ENCODE assay signal across 14 mouse cellular contexts in the genomic region with DNA sequence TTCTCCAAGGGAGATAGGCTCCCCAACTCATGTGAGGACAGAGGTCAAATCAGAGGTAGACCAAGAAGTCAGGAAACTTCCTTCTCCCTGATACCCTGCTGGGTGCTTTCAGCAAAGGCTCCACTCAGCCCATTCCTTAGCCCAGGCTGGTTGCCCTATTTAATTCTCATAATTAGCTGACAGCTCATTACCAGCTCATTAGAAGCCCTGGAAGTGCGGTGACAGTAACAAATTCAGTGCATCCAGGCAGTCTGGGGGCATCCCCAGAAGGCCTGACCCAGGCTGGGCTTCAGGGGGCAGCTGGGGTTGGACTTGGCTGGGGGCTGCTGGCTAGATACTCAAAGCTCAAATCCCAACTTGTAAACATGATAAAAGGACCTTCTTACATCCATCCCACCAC.
"Had no signal": no experiment of that assay in that cellular context is flagged by ENCODE, and none has a peak within 500 bp of the region (broad histone marks: within the 10 kb centered on the region; RNA-seq: fewer than 3 reads in every experiment).

No protein-coding gene starts in this region.

- DNase-seq: lung, adult 18-20 months; lung, embryonic 14.5 days; lung, postnatal 10 days; midbrain, embryonic 14.5 days; right cerebral cortex, adult 18-20 months; right cerebral cortex, postnatal 25 days; right cerebral cortex, postnatal 4 days; spleen, adult 18-20 months had no signal

- H3K36me3 ChIP-seq: midbrain, embryonic 10.5 days; midbrain, embryonic 12.5 days; neural tube, embryonic 13.5 days; neural tube, embryonic 15.5 days had no signal

- H3K27ac ChIP-seq: midbrain, embryonic 10.5 days; midbrain, embryonic 12.5 days; neural tube, embryonic 13.5 days; neural tube, embryonic 15.5 days had no signal

- H3K4me3 ChIP-seq: midbrain, embryonic 10.5 days; midbrain, embryonic 12.5 days; myocyte; neural tube, embryonic 13.5 days; neural tube, embryonic 15.5 days had no signal

- H3K27me3 ChIP-seq: midbrain, embryonic 12.5 days; neural tube, embryonic 13.5 days had no signal

- H3K4me2 ChIP-seq: lung, embryonic 14.5 days; midbrain, embryonic 12.5 days; neural tube, embryonic 13.5 days; neural tube, embryonic 15.5 days had no signal

- H3K9ac ChIP-seq: lung, embryonic 14.5 days; midbrain, embryonic 12.5 days; neural tube, embryonic 13.5 days; neural tube, embryonic 15.5 days had no signal

- ATAC-seq: midbrain, embryonic 16.5 days had no signal

- H3K9me3 ChIP-seq: midbrain, embryonic 10.5 days; midbrain, embryonic 12.5 days; neural tube, embryonic 13.5 days; neural tube, embryonic 15.5 days had no signal
